Mouse (Mus musculus) megakaryocyte, adult 5-6 weeks (primary cell): ENCODE measurements around the gene Dcaf10. TPM values are rescaled to one million over a fixed set of nuclear protein-coding genes. Genes with fewer than 3 reads are reported as not detected.
"Not testable (repeated sequence)": the region's sequence is repeated elsewhere in the genome, so short reads cannot be mapped to it uniquely, and the experiment has no call there.

ENCODE experiments used
- ATAC-seq: 2 replicates; pipeline ENCODE4 v1.8.0; 2016; ENCODE audit warnings: mild to moderate bottlenecking, inconsistent platforms; ENCODE audit not compliant: poor library complexity, severe bottlenecking
- total RNA-seq, 2 experiments: library from RNA; stranded (forward) in 1 of 2; stranded (reverse) in 1 of 2; fragments of 153-499, 151-499 nt in 1 of 2; fragments of 221-1000, 200-1000 nt in 1 of 2; gene quantifications; 2 replicates each; pipeline versions ENCODE4 v1.2.3 to v1.2.4; 2015 to 2017

Gene Dcaf10
- total RNA-seq (2015), result 16.8 and 19.6 TPM in 2 replicates
- total RNA-seq (2017), result 10.0 and 11.7 TPM in 2 replicates

- peak; percentile 95 for ATAC-seq
These were observed at the start of gene Dcaf10 for GRCm38 (mm10) chr4:45341669-45342249. Dcaf10 (plus strand) TSS chr4:45342101.

GRCm38 (mm10) chr4:45296662-45297564, 45.0 kb upstream of the Dcaf10 start, which contains the start of gene Trmt10b:
Trmt10b (plus strand) TSS chr4:45297127.
- peak; percentile 100 for ATAC-seq

GRCm38 (mm10) chr4:45305536-45305935, 36.4 kb upstream of the Dcaf10 start:
- no peak for ATAC-seq

- ATAC-seq, result peak; percentile 54
These were observed 33.9 kb upstream of the Dcaf10 start for GRCm38 (mm10) chr4:45308046-45308445.

GRCm38 (mm10) chr4:45308606-45309005, 33.3 kb upstream of the Dcaf10 start:
- no peak for ATAC-seq

- no peak for ATAC-seq
These were observed 30.8 kb upstream of the Dcaf10 start for GRCm38 (mm10) chr4:45311056-45311455.

- ATAC-seq, result peak; percentile 95
These were observed 21.6 kb upstream of the Dcaf10 start for GRCm38 (mm10) chr4:45320159-45320816.

- no peak for ATAC-seq
These were observed 10.8 kb upstream of the Dcaf10 start for GRCm38 (mm10) chr4:45331139-45331538.

- no peak for ATAC-seq
These were observed 9.4 kb upstream of the Dcaf10 start for GRCm38 (mm10) chr4:45332466-45332865.

- ATAC-seq, result no peak
These were observed 675 bp upstream of the Dcaf10 start for GRCm38 (mm10) chr4:45341226-45341625.

GRCm38 (mm10) chr4:45342286-45343155, 620 bp downstream of the Dcaf10 start, which contains the start of gene Exosc3:
Exosc3 (minus strand) TSS chr4:45342732.
- ATAC-seq, result peak; percentile 43

GRCm38 (mm10) chr4:45356653-45357052, 14.8 kb downstream of the Dcaf10 start:
- no peak for ATAC-seq

- ATAC-seq, result no peak
These were observed 29.4 kb downstream of the Dcaf10 start for GRCm38 (mm10) chr4:45371261-45371660.

- no peak for ATAC-seq
These were observed 33.0 kb downstream of the Dcaf10 start for GRCm38 (mm10) chr4:45374879-45375278.

- ATAC-seq, result no peak
These were observed 34.7 kb downstream of the Dcaf10 start for GRCm38 (mm10) chr4:45376573-45376972.

GRCm38 (mm10) chr4:45380903-45381580, 39.1 kb downstream of the Dcaf10 start:
- ATAC-seq, result not testable (repeated sequence)

- ATAC-seq, result not testable (repeated sequence)
These were observed 40.2 kb downstream of the Dcaf10 start for GRCm38 (mm10) chr4:45382133-45382532.

GRCm38 (mm10) chr4:45387296-45387695, 45.4 kb downstream of the Dcaf10 start:
- not testable (repeated sequence) for ATAC-seq

- no peak for ATAC-seq
These were observed 50.2 kb downstream of the Dcaf10 start for GRCm38 (mm10) chr4:45392099-45392498.

GRCm38 (mm10) chr4:45392572-45392971, 50.7 kb downstream of the Dcaf10 start:
- 0 out of 2 replicates have a peak, but pooled peaks have one; percentile 6 for ATAC-seq
